ENCODE assay signal across 8 mouse cellular contexts in genomic region chr19:45310944-45311603, GRCm38 (mm10). TPM values are rescaled to one million over a fixed set of nuclear protein-coding genes. Genes with fewer than 3 reads are reported as not detected.
A peak's percentile ranks its signal among the peaks of the same experiment; 100 is the strongest.
DNase-seq lines count a peak whose midpoint lies in the region; ATAC-seq lines count a peak whose summit lies in the region.

No protein-coding gene starts in this region.

- 0 out of 2 replicates have a peak, but pooled peaks cover 4% of the 10 kb centered on the region for H3K27me3 ChIP-seq in intestine, embryonic 16.5 days (replicated peaks; ENCODE audit: control insufficient read depth, insufficient read depth, low read length)
- peaks cover 38% of the 10 kb centered on the region for H3K27me3 ChIP-seq in limb, embryonic 15.5 days
- peaks cover 35% of the 10 kb centered on the region for H3K27me3 ChIP-seq in midbrain, embryonic 14.5 days (ENCODE audit: control insufficient read depth, insufficient read depth, low read length)
- H3K27me3 ChIP-seq in stomach, embryonic 14.5 days (ENCODE audit: control insufficient read depth, insufficient read depth, low read length): no peaks in the 10 kb centered on the region

- ATAC-seq in cerebellum, adult (ENCODE audit: insufficient number of reproducible peaks, low FRiP score, low TSS enrichment): no peak
- peak; percentile 75; the same call in 1 of the 2 replicates for ATAC-seq in intestine, embryonic 16.5 days
- ATAC-seq in limb, embryonic 15.5 days (ENCODE audit: insufficient number of reproducible peaks, low FRiP score, low TSS enrichment, low read depth): no peak; the same call in 1 of the 2 replicates
- ATAC-seq in midbrain, embryonic 14.5 days (ENCODE audit: low FRiP score, low TSS enrichment): peak; percentile 78
- peak; percentile 42; the same call in 1 of the 2 replicates for ATAC-seq in stomach, embryonic 14.5 days (ENCODE audit: insufficient number of reproducible peaks, insufficient read depth, low FRiP score, low read depth)

- H3K36me3 ChIP-seq in intestine, embryonic 16.5 days (ENCODE audit: control insufficient read depth, insufficient read depth, low read length): no peaks in the 10 kb centered on the region
- H3K36me3 ChIP-seq in limb, embryonic 15.5 days: no peaks in the 10 kb centered on the region
- no peaks in the 10 kb centered on the region for H3K36me3 ChIP-seq in midbrain, embryonic 14.5 days (ENCODE audit: control insufficient read depth, insufficient read depth, low read length)
- no peaks in the 10 kb centered on the region for H3K36me3 ChIP-seq in stomach, embryonic 14.5 days (ENCODE audit: control insufficient read depth, insufficient read depth, low read length)

- no peak overlapping the region for H3K27ac ChIP-seq in intestine, embryonic 16.5 days (ENCODE audit: low read length)
- H3K27ac ChIP-seq in limb, embryonic 15.5 days: no peak overlapping the region
- peak overlapping the region; percentile 84 for H3K27ac ChIP-seq in midbrain, embryonic 14.5 days (replicated peaks; ENCODE audit: low read depth, low read length)
- 0 out of 2 replicates have a peak overlapping the region, but pooled peaks have one; percentile 12 for H3K27ac ChIP-seq in stomach, embryonic 14.5 days (ENCODE audit: low read length)

- 13% methylated on average over 15 of the region's 15 CpGs for WGBS in intestine, embryonic 16.5 days
- 11% methylated on average over 15 of the region's 15 CpGs for WGBS in limb, embryonic 15.5 days
- 10% methylated on average over 15 of the region's 15 CpGs for WGBS in midbrain, embryonic 14.5 days
- 16% methylated on average over 15 of the region's 15 CpGs for WGBS in stomach, embryonic 14.5 days

- peak overlapping the region; percentile 21; the same call in 1 of the 2 replicates for H3K9ac ChIP-seq in intestine, embryonic 16.5 days (ENCODE audit: low read depth, low read length)
- H3K9ac ChIP-seq in limb, embryonic 15.5 days: no peak overlapping the region
- no peak overlapping the region for H3K9ac ChIP-seq in midbrain, embryonic 14.5 days (replicated peaks; ENCODE audit: low read length)
- no peak overlapping the region for H3K9ac ChIP-seq in stomach, embryonic 14.5 days (replicated peaks; ENCODE audit: low read depth, low read length)

- H3K4me2 ChIP-seq in intestine, embryonic 16.5 days (ENCODE audit: low read depth, low read length): peak overlapping the region; percentile 49
- H3K4me2 ChIP-seq in limb, embryonic 15.5 days: peak overlapping the region; percentile 39
- H3K4me2 ChIP-seq in midbrain, embryonic 14.5 days (ENCODE audit: low read length): peak overlapping the region; percentile 45
- peak overlapping the region; percentile 36 for H3K4me2 ChIP-seq in stomach, embryonic 14.5 days (replicated peaks; ENCODE audit: low read depth, low read length)

- DNase-seq in cerebellum, adult 11-12 months: peak; percentile 51
- DNase-seq in cerebellum, postnatal 36 days: peak; percentile 37 to 50
- peak; percentile 99 for DNase-seq in heart, adult 11 months
- peak; percentile 83 for DNase-seq in midbrain, embryonic 14.5 days

- H3K4me3 ChIP-seq in intestine, embryonic 16.5 days (ENCODE audit: low read length): peak overlapping the region; percentile 34
- H3K4me3 ChIP-seq in limb, embryonic 15.5 days: peak overlapping the region; percentile 18
- peak overlapping the region; percentile 7; the same call in 1 of the 2 replicates for H3K4me3 ChIP-seq in midbrain, embryonic 14.5 days (replicated peaks; ENCODE audit: low read depth, low read length)
- H3K4me3 ChIP-seq in stomach, embryonic 14.5 days (ENCODE audit: low read depth, low read length): 0 out of 2 replicates have a peak overlapping the region, but pooled peaks have one; percentile 1

- H3K4me1 ChIP-seq in intestine, embryonic 16.5 days (ENCODE audit: control insufficient read depth, insufficient read depth, low read length): peaks cover 20% of the 10 kb centered on the region; the same call in 1 of the 2 replicates
- H3K4me1 ChIP-seq in limb, embryonic 15.5 days: peaks cover 5% of the 10 kb centered on the region; the same call in 1 of the 2 replicates
- H3K4me1 ChIP-seq in midbrain, embryonic 14.5 days (ENCODE audit: control insufficient read depth, insufficient read depth, low read length): peaks cover 37% of the 10 kb centered on the region
- H3K4me1 ChIP-seq in stomach, embryonic 14.5 days (ENCODE audit: control insufficient read depth, insufficient read depth, low read length): peaks cover 27% of the 10 kb centered on the region

- H3K9me3 ChIP-seq in intestine, embryonic 16.5 days (ENCODE audit: control insufficient read depth, low read length): no peaks in the 10 kb centered on the region
- H3K9me3 ChIP-seq in limb, embryonic 15.5 days: no peaks in the 10 kb centered on the region
- H3K9me3 ChIP-seq in midbrain, embryonic 14.5 days (ENCODE audit: control insufficient read depth, low read length): no peaks in the 10 kb centered on the region
- H3K9me3 ChIP-seq in stomach, embryonic 14.5 days (ENCODE audit: control insufficient read depth, low read depth, low read length): no peaks in the 10 kb centered on the region

RNA-seq across cellular contexts. Expression of gene Btrc, which starts 52.5 kb away (rescaled TPM):
- 28.7 and 30.4 TPM in 2 replicates for polyA plus RNA-seq in intestine, embryonic 16.5 days (2015; fragmentation: Nextera tagmentation; extraction: Ambion mirVana)
- polyA plus RNA-seq in limb, embryonic 15.5 days (2015; fragmentation: Nextera tagmentation; extraction: Ambion mirVana): 40.6 and 42.1 TPM in 2 replicates
- 55.2 and 62.6 TPM in 2 replicates for polyA plus RNA-seq in midbrain, embryonic 14.5 days (2014; fragmentation: Nextera tagmentation; extraction: Ambion mirVana)
- polyA plus RNA-seq in stomach, embryonic 14.5 days (2014; fragmentation: Nextera tagmentation; extraction: Ambion mirVana): 46.3 and 52.1 TPM in 2 replicates

Comparison
In these comparisons a context has a peak if more than half of its experiments do, and no peak if none do; other contexts are left out.
1. DNase-seq: peak in every context shown above with its lines; median percentile 99 in heart, adult 11 months; 83 in midbrain, embryonic 14.5 days; 51 in cerebellum, adult 11-12 months; 44 in cerebellum, postnatal 36 days.
2. ATAC-seq: peak in intestine, embryonic 16.5 days (single experiment), midbrain, embryonic 14.5 days (single experiment) and stomach, embryonic 14.5 days (single experiment); none in cerebellum, adult (single experiment) and limb, embryonic 15.5 days (single experiment).
3. H3K27ac ChIP-seq: peak in midbrain, embryonic 14.5 days (single experiment) and stomach, embryonic 14.5 days (single experiment); none in intestine, embryonic 16.5 days (single experiment) and limb, embryonic 15.5 days (single experiment).
4. Peak in every context shown above with its lines, with median percentiles within 50 percentile points of each other: H3K4me2 ChIP-seq and H3K4me3 ChIP-seq.